Mouse (Mus musculus): ENCODE measurements around the gene Kcnk18. TPM values are rescaled to one million over a fixed set of nuclear protein-coding genes. Genes with fewer than 3 reads are reported as not detected.

Kcnk18 gene
- total RNA-seq, 2 experiments from 2014 or later = not detected

- no peak for ATAC-seq (replicated peaks; ENCODE audit: low FRiP score, low TSS enrichment, poor library complexity, severe bottlenecking)
Observed at GRCm38 (mm10) chr19:59267417-59267963, 48.5 kb downstream of the Kcnk18 start.

- ATAC-seq (replicated peaks; ENCODE audit: low FRiP score, low TSS enrichment, poor library complexity, severe bottlenecking) = no peak
Observed at GRCm38 (mm10) chr19:59273190-59273589, 54.2 kb downstream of the Kcnk18 start.

- no peak for ATAC-seq (replicated peaks; ENCODE audit: low FRiP score, low TSS enrichment, poor library complexity, severe bottlenecking)
Observed at GRCm38 (mm10) chr19:59276354-59276753, 57.3 kb downstream of the Kcnk18 start.

- no peak for ATAC-seq (replicated peaks; ENCODE audit: low FRiP score, low TSS enrichment, poor library complexity, severe bottlenecking)
Observed at GRCm38 (mm10) chr19:59280841-59281240, 61.8 kb downstream of the Kcnk18 start.

GRCm38 (mm10) chr19:59282001-59282400 lies 63.0 kb downstream of the Kcnk18 start:
- no peak for ATAC-seq (replicated peaks; ENCODE audit: low FRiP score, low TSS enrichment, poor library complexity, severe bottlenecking)

Other genes with a start within 250 kb of the Kcnk18 start
- gene Shtn1, start 143.1 kb upstream of the Kcnk18 start, total RNA-seq (2014; fragmentation: Nextera tagmentation) = 1.8 TPM in 1 of 2 replicates, not detected in the other
- gene Shtn1, start 143.1 kb upstream of the Kcnk18 start, total RNA-seq (2017) = 0.23 and 0.42 TPM in 2 replicates
- not detected in 2 replicates for gene Vax1, start 49.2 kb upstream of the Kcnk18 start, total RNA-seq (2014; fragmentation: Nextera tagmentation)
- gene Vax1, start 49.2 kb upstream of the Kcnk18 start, total RNA-seq (2017) = not detected in 2 replicates
- 14.8 and 19.7 TPM in 2 replicates for gene Slc18a2, start 41.7 kb downstream of the Kcnk18 start, total RNA-seq (2014; fragmentation: Nextera tagmentation)
- gene Slc18a2, start 41.7 kb downstream of the Kcnk18 start, total RNA-seq (2017) = 11.3 and 26.0 TPM in 2 replicates
- gene Rps12-ps3, start 103.1 kb downstream of the Kcnk18 start, total RNA-seq (2014; fragmentation: Nextera tagmentation) = 403 and 406 TPM in 2 replicates
- gene Rps12-ps3, start 103.1 kb downstream of the Kcnk18 start, total RNA-seq (2017) = 963 and 1,109 TPM in 2 replicates
- gene Pdzd8, start 126.6 kb downstream of the Kcnk18 start, total RNA-seq (2014; fragmentation: Nextera tagmentation) = 31.9 and 35.1 TPM in 2 replicates
- gene Pdzd8, start 126.6 kb downstream of the Kcnk18 start, total RNA-seq (2017) = 35.5 and 41.3 TPM in 2 replicates
- not detected in 2 replicates for gene Emx2, start 239.2 kb downstream of the Kcnk18 start, total RNA-seq (2014; fragmentation: Nextera tagmentation)
- gene Emx2, start 239.2 kb downstream of the Kcnk18 start, total RNA-seq (2017) = not detected in 2 replicates